Comparison of ENCODE assay signal across 25 mouse cellular contexts in the genomic region with DNA sequence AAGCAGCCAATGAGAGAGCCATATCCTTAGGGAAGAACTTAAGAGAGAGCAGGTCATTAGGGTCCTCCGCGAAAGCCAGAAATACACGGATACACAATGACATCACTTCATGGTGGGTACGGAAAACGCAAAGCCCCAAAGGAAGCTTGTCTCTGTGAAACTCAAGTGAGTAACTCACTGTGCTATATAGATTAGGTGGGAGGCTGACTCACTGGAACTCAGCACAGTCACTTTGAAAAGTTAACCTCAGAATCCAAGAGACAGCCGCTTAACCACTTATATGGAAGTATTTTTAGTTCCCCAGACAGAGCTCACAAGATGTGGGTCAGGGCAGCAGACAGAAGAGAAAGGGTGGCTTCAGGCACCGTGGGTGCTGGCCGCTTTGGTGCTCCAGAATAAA.
DNase-seq lines count a peak whose midpoint lies in the region; ATAC-seq and TF ChIP-seq lines count a peak whose summit lies in the region.
"Had no signal": no experiment of that assay in that cellular context is flagged by ENCODE, and none has a peak within 500 bp of the region (broad histone marks: within the 10 kb centered on the region; RNA-seq: fewer than 3 reads in every experiment).

No protein-coding gene starts in this region.

- no peak for TF ChIP-seq EP300 in heart, adult 2 months (IDR thresholded peaks at IDR 0.05; ENCODE audit: insufficient read depth, low read depth, low read length)
- TF ChIP-seq EP300 in liver, postnatal 0 days (IDR thresholded peaks at IDR 0.05; ENCODE audit: low read depth) = no peak

- H3K4me3 ChIP-seq in heart, adult 2 months = no peak overlapping the region
- peak overlapping the region; percentile 47 for H3K4me3 ChIP-seq in megakaryocyte, embryonic 14.5 days (replicated peaks)
- no peak overlapping the region for H3K4me3 ChIP-seq in myocyte
- no peak overlapping the region for H3K4me3 ChIP-seq in liver, postnatal 0 days (ENCODE audit: low read depth, low read length)
- H3K4me3 ChIP-seq: hindbrain, embryonic 13.5 days; limb, embryonic 13.5 days; neural tube, embryonic 15.5 days had no signal

- no peak for DNase-seq in heart, adult 2 months
- no peak for DNase-seq in heart, postnatal 10 days
- DNase-seq in brain, adult 2 months (ENCODE audit: low read depth, low spot score) = peak; percentile 64
- DNase-seq in liver, postnatal 0 days = no peak
- DNase-seq: adrenal gland, adult 8-10 months; B cell, adult 2 months; cerebellum, adult 8-10 months; cerebellum, postnatal 36 days; gastrocnemius, postnatal 36 days; kidney, adult 9 months; kidney, postnatal 10 days; lung, postnatal 4 days; midbrain, embryonic 14.5 days; right cerebral cortex, postnatal 4 days; thymus, adult 2 months; thymus, postnatal 36 days had no signal

- no peak overlapping the region for H3ac ChIP-seq in myocyte (ENCODE audit: control insufficient read depth, insufficient read length)

- ATAC-seq in megakaryocyte, adult 5-6 weeks (ENCODE audit: poor library complexity, severe bottlenecking) = no peak
- no peak for ATAC-seq in liver, postnatal 0 days
- ATAC-seq: forebrain, embryonic 16.5 days; intestine, postnatal 0 days had no signal

- intact Hi-C loops in heart, adult 2 months (cut with DNase I) = loop anchor here (5.0 kb wide), 1 partner anchor 57 kb away; no protein-coding TSS in a partner anchor
- intact Hi-C loops in heart, postnatal 10 days (cut with DNase I) = no loop called here

- H3K4me1 ChIP-seq in heart, adult 2 months (ENCODE audit: control insufficient read depth, insufficient read depth, low read length) = no peaks in the 10 kb centered on the region
- peaks cover 41% of the 10 kb centered on the region for H3K4me1 ChIP-seq in megakaryocyte, embryonic 14.5 days
- H3K4me1 ChIP-seq in liver, postnatal 0 days (ENCODE audit: insufficient read depth) = no peaks in the 10 kb centered on the region

- H3K9me3 ChIP-seq in megakaryocyte, embryonic 14.5 days = peaks cover 8% of the 10 kb centered on the region
- H3K9me3 ChIP-seq in liver, postnatal 0 days (ENCODE audit: low read length) = no peaks in the 10 kb centered on the region
- H3K9me3 ChIP-seq: hindbrain, embryonic 13.5 days; limb, embryonic 13.5 days; neural tube, embryonic 15.5 days had no signal

- peak overlapping the region; percentile 66 for H3K4me2 ChIP-seq in myocyte (ENCODE audit: low read depth)
- no peak overlapping the region for H3K4me2 ChIP-seq in liver, postnatal 0 days (ENCODE audit: low read depth, low read length)
- H3K4me2 ChIP-seq: hindbrain, embryonic 13.5 days; limb, embryonic 13.5 days; liver, embryonic 11.5 days; neural tube, embryonic 15.5 days had no signal

- H3K79me2 ChIP-seq in heart, adult 2 months (replicated peaks; ENCODE audit: control insufficient read depth, insufficient read depth, low read length) = no peaks in the 10 kb centered on the region
- H3K79me2 ChIP-seq in myocyte (ENCODE audit: control insufficient read depth, insufficient read depth) = no peaks in the 10 kb centered on the region

- no peak overlapping the region for H3K9ac ChIP-seq in heart, adult 2 months (ENCODE audit: low read depth, low read length)
- H3K9ac ChIP-seq in liver, postnatal 0 days (replicated peaks) = no peak overlapping the region
- H3K9ac ChIP-seq: hindbrain, embryonic 13.5 days; limb, embryonic 13.5 days; neural tube, embryonic 15.5 days had no signal

- TF ChIP-seq POLR2A in heart, adult 2 months (IDR thresholded peaks at IDR 0.05; ENCODE audit: insufficient read depth, low read depth, low read length) = no peak
- TF ChIP-seq POLR2A in myocyte (IDR thresholded peaks at IDR 0.05; ENCODE audit: insufficient read length, low read depth) = no peak

- H3K27me3 ChIP-seq in heart, adult 2 months (ENCODE audit: control insufficient read depth, insufficient read depth, low read length) = no peaks in the 10 kb centered on the region
- H3K27me3 ChIP-seq in megakaryocyte, embryonic 14.5 days (replicated peaks) = no peaks in the 10 kb centered on the region
- no peaks in the 10 kb centered on the region for H3K27me3 ChIP-seq in myocyte (ENCODE audit: control insufficient read depth, insufficient read depth, insufficient read length)
- no peaks in the 10 kb centered on the region for H3K27me3 ChIP-seq in liver, postnatal 0 days (ENCODE audit: insufficient read depth, low read length)
- H3K27me3 ChIP-seq: hindbrain, embryonic 13.5 days; limb, embryonic 13.5 days; neural tube, embryonic 15.5 days had no signal

- TF ChIP-seq CTCF in heart, adult 2 months (IDR thresholded peaks at IDR 0.05) = no peak
- TF ChIP-seq CTCF in liver, postnatal 0 days (IDR thresholded peaks at IDR 0.05; ENCODE audit: low read depth) = no peak

- H3K36me3 ChIP-seq in heart, adult 2 months (ENCODE audit: control insufficient read depth, insufficient read depth, low read length) = no peaks in the 10 kb centered on the region
- no peaks in the 10 kb centered on the region for H3K36me3 ChIP-seq in megakaryocyte, embryonic 14.5 days (replicated peaks; ENCODE audit: low read length)
- H3K36me3 ChIP-seq in myocyte (ENCODE audit: control insufficient read depth, insufficient read depth) = no peaks in the 10 kb centered on the region
- no peaks in the 10 kb centered on the region for H3K36me3 ChIP-seq in liver, postnatal 0 days (replicated peaks; ENCODE audit: insufficient read depth, low read length)
- H3K36me3 ChIP-seq: hindbrain, embryonic 13.5 days; limb, embryonic 13.5 days; neural tube, embryonic 15.5 days had no signal

- peak overlapping the region; percentile 15 for H3K27ac ChIP-seq in heart, adult 2 months
- no peak overlapping the region for H3K27ac ChIP-seq in liver, postnatal 0 days (ENCODE audit: low read depth)
- H3K27ac ChIP-seq: hindbrain, embryonic 13.5 days; limb, embryonic 13.5 days; neural tube, embryonic 15.5 days had no signal

- WGBS in heart, adult 2 months = 33% methylated on average over 8 of the region's 8 CpGs
- 68% methylated on average over 8 of the region's 8 CpGs for WGBS in liver, postnatal 0 days (ENCODE audit: insufficient replicate concordance)

TF ChIP-seq in myocyte, 11 proteins besides CTCF, POLR2A, EP300 and RAD21:
- no peak for TF ChIP-seq MAX (IDR thresholded peaks at IDR 0.05; ENCODE audit: low read depth)
- TF ChIP-seq POLR2AphosphoS2 (IDR thresholded peaks at IDR 0.05; ENCODE audit: insufficient read length, low read depth) = no peak
